Mouse (Mus musculus) erythroblast, embryonic 14.5 days (primary cell): ENCODE data around the gene Asprv1.

ENCODE experiments used
- GATA1 ChIP-seq: IDR thresholded peaks from 2 replicates; pipeline ENCODE4 v1.6.1; 2012; ENCODE audit warnings: low read length, inconsistent platforms, mixed read lengths
- TAL1 ChIP-seq: IDR thresholded peaks from 3 replicates; pipeline ENCODE4 v1.6.1; 2012; ENCODE audit warnings: low read length, inconsistent platforms, mixed read lengths

DNA sequence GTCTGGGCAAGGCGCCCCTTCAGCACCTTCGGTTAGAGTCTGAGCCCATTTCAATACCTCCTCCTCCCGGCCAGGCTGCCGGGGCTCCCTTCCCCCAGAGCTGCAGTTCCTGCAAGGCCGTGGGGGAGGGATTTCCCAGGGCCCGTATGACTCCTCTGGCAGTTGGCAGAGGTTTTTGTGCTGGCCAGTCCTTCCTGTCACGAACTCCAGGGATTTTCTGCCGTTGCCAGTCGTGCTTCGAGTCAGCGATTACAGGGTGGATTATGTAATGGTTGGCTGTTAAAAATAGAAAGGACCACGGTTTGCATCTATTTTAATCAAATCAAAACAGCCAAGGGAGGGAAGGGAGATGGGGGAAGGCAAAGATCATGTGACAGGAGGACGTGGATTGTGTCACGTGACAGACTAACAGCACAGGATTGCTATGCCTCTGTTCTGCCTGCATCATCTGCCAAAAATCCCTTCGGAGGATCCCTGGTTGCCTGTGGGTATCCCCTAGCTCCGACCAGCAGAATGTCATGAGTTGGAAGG lies 42.8 kb upstream of the Asprv1 start:
- no peak for TF ChIP-seq GATA1
- no peak for TF ChIP-seq TAL1
